Mouse (Mus musculus): ENCODE results near the gene Gm8334.
"Not testable (repeated sequence)": the region's sequence is repeated elsewhere in the genome, so short reads cannot be mapped to it uniquely, and the experiment has no call there.

Gm8334 gene

DNA sequence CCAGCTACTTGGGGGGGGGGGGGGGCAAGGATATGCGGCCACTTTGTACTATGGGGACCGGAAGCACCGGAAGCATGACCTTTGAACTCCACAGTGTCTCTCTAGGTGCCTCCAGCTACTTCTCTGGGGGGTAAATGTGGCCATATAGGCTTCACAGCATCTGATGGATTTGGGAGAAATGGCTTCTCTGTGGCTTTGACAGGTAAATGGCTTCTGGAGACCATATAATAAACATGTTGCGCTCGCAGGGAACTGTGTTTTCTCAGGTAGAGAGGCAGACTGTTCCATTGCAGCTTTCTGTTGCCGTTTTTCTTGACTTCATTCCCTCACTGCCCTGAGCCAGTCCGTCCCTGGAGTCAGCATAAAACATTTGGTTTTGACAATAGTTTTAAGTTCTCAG, at the start of gene Gm8334:
Gene Gm8334 (minus strand): TSS at position 101 of the 400 bp plus-strand sequence.
- DNase-seq = not testable (repeated sequence)

- not testable (repeated sequence) for DNase-seq
Observed at GRCm38 (mm10) chrX:148663298-148663697, 48.3 kb upstream of the Gm8334 start, which contains the start of gene Gm15127. Gene Gm15127 (plus strand): TSS chrX:148663598.

Data from thymus, postnatal 14 days (tissue).